Mouse (Mus musculus) stomach, embryonic 14.5 days (tissue): ENCODE data around the gene Gdf3. TPM values are rescaled to one million over a fixed set of nuclear protein-coding genes. Genes with fewer than 3 reads are reported as not detected.

ENCODE experiments used
- ATAC-seq: fragments of 200-750 bp; cut with Nextera tagmentation; 2 replicates; pipeline ENCODE4 v1.8.0; 2017; ENCODE audit warnings: low read depth, moderate TSS enrichment; ENCODE audit not compliant: insufficient number of reproducible peaks, insufficient read depth, low FRiP score
- H3K27ac ChIP-seq: fragments of 300-500 bp; sonication (generic); 2 replicates; pipeline ENCODE4 v1.5.1; 2014; ENCODE audit warnings: mild to moderate bottlenecking, low read length, moderate library complexity, mixed read lengths
- H3K27me3 ChIP-seq: fragments of 300-500 bp; sonication (generic); 2 replicates; pipeline ENCODE4 v1.6.1; 2014; ENCODE audit warnings: low read length, control low read depth, mixed read lengths; ENCODE audit not compliant: control insufficient read depth, insufficient read depth
- H3K36me3 ChIP-seq: fragments of 300-500 bp; sonication (generic); 2 replicates; pipeline ENCODE4 v1.6.1; 2014; ENCODE audit warnings: mild to moderate bottlenecking, control low read depth, low read length, moderate library complexity, mixed read lengths; ENCODE audit not compliant: control insufficient read depth, insufficient read depth
- H3K4me1 ChIP-seq: fragments of 300-500 bp; sonication (generic); 2 replicates; pipeline ENCODE4 v1.6.1; 2014; ENCODE audit warnings: low read length, control low read depth, mixed read lengths; ENCODE audit not compliant: control insufficient read depth, insufficient read depth
- H3K4me2 ChIP-seq: fragments of 300-500 bp; sonication (generic); replicated peaks from 2 replicates; pipeline ENCODE4 v1.6.1; 2014; ENCODE audit warnings: low read depth, low read length, control low read depth
- H3K4me3 ChIP-seq: fragments of 300-500 bp; sonication (generic); 2 replicates; pipeline ENCODE4 v1.5.1; 2014; ENCODE audit warnings: low read depth, low read length, control low read depth
- H3K9ac ChIP-seq: fragments of 300-500 bp; sonication (generic); replicated peaks from 2 replicates; pipeline ENCODE4 v1.6.1; 2014; ENCODE audit warnings: low read depth, mild to moderate bottlenecking, control low read depth, low read length, moderate library complexity, mixed read lengths
- H3K9me3 ChIP-seq: fragments of 300-500 bp; sonication (generic); 2 replicates; pipeline ENCODE4 v1.6.1; 2016; ENCODE audit warnings: low read depth, low read length, control low read depth; ENCODE audit not compliant: control insufficient read depth
- WGBS: fragments of 180-500 bp; shearing (Covaris S2); extraction: QIAGEN DNeasy Blood & Tissue Kit; methylation state at CpG from one replicate; pipeline ENCODE4 v1.1.7; 2014; 5-methylcytosine and 5-hydroxymethylcytosine counted together
- polyA plus RNA-seq: library from polyadenylated mRNA; unstranded; fragments of >200 nt; fragmentation: Nextera tagmentation; extraction: Ambion mirVana; gene quantifications from 2 replicates; pipeline ENCODE4 v1.2.1, GENCODE M21; 2014

Gene Gdf3
- polyA plus RNA-seq, 1 experiment from 2014 or later: not detected

DNA sequence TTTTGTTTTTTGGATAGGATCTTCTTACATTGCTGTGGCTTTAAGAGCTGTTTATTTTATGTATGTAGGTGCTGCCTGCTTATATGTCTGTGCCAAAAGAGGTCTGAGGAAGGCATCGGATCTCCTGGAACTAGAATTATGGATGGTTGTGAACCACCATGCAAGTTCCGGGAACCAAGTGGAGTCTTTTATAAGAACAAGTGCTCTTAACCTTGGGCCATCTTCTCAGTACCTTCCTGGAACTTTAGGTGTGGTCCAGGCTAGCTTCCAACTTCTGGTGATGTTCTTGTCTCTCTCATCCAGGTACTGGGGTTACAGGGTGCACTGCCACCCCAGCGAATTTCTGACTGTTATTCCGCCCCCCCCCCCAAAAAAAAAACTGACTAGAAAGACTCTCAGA is 2.5 kb upstream of the Gdf3 start:
- ATAC-seq: no peak
- Histone ChIP-seq H3K4me2 (no peak overlapping the region), H3K27me3 (no peaks in the 10 kb centered on the region), H3K9ac (no peak overlapping the region), H3K4me3 (no peak overlapping the region), H3K36me3 (no peaks in the 10 kb centered on the region), H3K4me1 (no peaks in the 10 kb centered on the region), H3K9me3 (no peaks in the 10 kb centered on the region), H3K27ac (no peak overlapping the region)
- 82% methylated on average over 4 of the region's 4 CpGs for WGBS

- WGBS: 62% methylated on average over 9 of the region's 9 CpGs
- ATAC-seq: no peak
- Histone ChIP-seq H3K9ac (no peak overlapping the region), H3K4me2 (no peak overlapping the region), H3K4me1 (no peaks in the 10 kb centered on the region), H3K4me3 (no peak overlapping the region), H3K27me3 (no peaks in the 10 kb centered on the region), H3K27ac (no peak overlapping the region), H3K36me3 (no peaks in the 10 kb centered on the region), H3K9me3 (no peaks in the 10 kb centered on the region)
These were observed 534 bp downstream of the Gdf3 start for GRCm38 (mm10) chr6:122609377-122609728.

DNA sequence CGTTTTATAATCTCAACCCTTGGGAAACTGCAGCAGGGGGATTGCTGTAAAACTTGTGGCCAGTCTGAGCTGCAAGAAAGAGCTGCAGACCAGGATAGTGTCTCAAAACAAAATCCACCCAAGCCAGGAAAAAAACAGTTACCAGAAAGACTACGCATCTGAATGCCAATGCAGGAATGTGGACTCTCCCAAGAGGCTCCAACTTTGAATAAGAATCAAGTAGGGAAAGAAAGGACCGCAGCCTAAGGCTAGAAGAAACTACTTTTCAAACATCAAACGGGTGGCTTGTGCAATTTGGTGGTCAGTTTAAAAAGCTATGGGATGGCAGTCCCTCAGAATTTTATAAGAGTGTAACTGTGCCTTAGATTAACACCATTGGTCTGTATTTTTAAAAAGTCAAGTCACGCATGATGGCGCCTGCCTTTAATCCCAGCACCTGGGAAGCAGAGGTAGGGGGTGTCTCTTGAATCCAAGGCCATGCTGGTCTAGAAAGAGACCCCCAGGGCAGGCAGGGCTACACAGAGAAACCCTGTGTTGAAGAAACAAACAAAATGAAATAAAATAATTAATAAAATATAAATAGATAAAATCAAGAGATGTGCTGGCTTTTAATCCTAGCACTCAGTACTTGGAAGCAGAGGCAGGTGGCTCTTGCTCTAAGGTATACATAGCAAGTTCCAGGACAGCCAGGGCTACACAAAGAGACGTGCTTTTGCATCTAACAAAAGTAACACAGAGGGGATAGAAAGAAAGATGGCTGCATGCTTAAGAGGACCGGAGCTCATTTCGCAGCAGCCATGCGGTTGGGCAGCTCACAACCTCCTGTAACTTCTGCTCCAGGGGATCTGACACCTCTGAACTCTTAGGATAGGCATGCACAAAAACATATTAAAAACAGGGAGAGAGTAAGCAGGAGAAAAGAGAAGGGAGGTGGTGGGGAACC is 1.2 kb downstream of the Gdf3 start:
- 78% methylated on average over 10 of the region's 10 CpGs for WGBS
- ATAC-seq: no peak

DNA sequence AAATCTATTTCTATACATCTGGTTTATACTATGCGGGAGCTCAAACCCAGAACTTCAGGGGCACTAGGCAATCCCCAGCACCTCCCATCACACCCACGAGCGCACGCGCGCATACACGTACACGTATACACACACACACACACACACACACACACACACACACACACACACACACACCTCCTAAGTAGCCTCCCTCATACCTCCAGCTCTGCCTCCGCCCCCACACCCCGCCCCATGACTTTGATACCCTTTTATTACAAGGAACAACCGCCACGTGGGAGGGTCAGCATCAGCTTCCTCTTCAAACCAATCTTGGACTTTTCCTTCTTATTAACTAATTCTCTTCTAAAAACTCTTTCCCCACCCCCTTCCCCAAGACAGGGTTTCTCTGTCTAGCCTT is 2.2 kb downstream of the Gdf3 start:
- H3K36me3 ChIP-seq: no peaks in the 10 kb centered on the region
- H3K27ac ChIP-seq: no peak overlapping the region
- no peak overlapping the region for H3K4me3 ChIP-seq
- H3K4me2 ChIP-seq: no peak overlapping the region
- no peaks in the 10 kb centered on the region for H3K27me3 ChIP-seq
- no peak overlapping the region for H3K9ac ChIP-seq
- H3K4me1 ChIP-seq: no peaks in the 10 kb centered on the region
- 89% methylated on average over 12 of the region's 12 CpGs for WGBS
- no peak for ATAC-seq
- no peaks in the 10 kb centered on the region for H3K9me3 ChIP-seq

More for the DNA sequence above, 1.2 kb downstream of the Gdf3 start:
- Histone ChIP-seq H3K27me3 (no peaks in the 10 kb centered on the region), H3K36me3 (no peaks in the 10 kb centered on the region), H3K9ac (no peak overlapping the region), H3K4me2 (no peak overlapping the region), H3K9me3 (no peaks in the 10 kb centered on the region), H3K27ac (no peak overlapping the region), H3K4me1 (no peaks in the 10 kb centered on the region), H3K4me3 (no peak overlapping the region)

DNA sequence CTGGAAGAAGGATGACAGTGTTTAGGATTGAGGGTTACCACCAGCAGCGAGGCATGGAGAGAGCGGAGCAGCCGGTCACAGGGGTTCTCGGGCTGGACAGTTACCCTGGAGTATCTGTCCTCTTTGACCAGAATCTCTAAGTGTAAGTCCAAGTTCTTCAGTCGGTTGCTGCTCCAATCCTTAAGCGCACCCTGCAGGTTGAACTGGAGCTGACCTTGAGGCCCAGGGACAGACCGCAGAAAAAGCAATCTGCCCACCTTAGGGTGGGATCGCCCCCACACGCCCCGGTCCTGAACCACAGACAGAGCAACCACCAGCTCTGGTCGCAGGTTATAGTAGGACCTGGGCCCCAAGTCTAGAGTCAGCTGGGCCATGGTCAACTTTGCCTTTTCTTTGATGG is 3.2 kb downstream of the Gdf3 start:
- WGBS: 93% methylated on average over 11 of the region's 11 CpGs
- no peak for ATAC-seq

GRCm38 (mm10) chr6:122605483-122605882 is 4.4 kb downstream of the Gdf3 start:
- Histone ChIP-seq H3K4me1 (no peaks in the 10 kb centered on the region), H3K9me3 (no peaks in the 10 kb centered on the region), H3K27me3 (no peaks in the 10 kb centered on the region), H3K9ac (no peak overlapping the region), H3K36me3 (no peaks in the 10 kb centered on the region), H3K27ac (no peak overlapping the region), H3K4me3 (no peak overlapping the region), H3K4me2 (no peak overlapping the region)
- 88% methylated on average over 8 of the region's 8 CpGs for WGBS
- no peak for ATAC-seq

More for the DNA sequence above, 3.2 kb downstream of the Gdf3 start:
- H3K4me3 ChIP-seq: no peak overlapping the region
- no peaks in the 10 kb centered on the region for H3K27me3 ChIP-seq
- H3K9ac ChIP-seq: no peak overlapping the region
- no peaks in the 10 kb centered on the region for H3K4me1 ChIP-seq
- H3K9me3 ChIP-seq: no peaks in the 10 kb centered on the region
- H3K27ac ChIP-seq: no peak overlapping the region
- H3K4me2 ChIP-seq: no peak overlapping the region
- no peaks in the 10 kb centered on the region for H3K36me3 ChIP-seq

DNA sequence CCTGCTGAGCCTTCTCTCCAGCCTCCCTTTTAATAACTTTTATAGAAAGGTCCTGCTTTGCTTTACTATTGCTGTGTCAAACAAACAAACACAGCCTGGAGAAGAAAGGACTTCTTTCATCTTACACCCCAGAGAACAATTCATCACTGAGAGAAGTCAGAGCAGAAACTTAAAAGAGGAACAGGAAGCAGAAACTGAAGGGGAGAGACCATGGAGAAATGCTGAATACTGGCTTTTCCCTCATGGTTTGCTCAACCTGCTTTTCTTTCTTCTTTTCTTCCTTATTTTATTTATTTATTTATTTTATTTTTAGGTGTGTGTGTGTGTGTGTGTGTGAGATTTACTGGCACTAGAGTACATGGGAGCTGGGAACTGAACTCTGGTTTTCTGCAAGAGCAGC is 5.6 kb downstream of the Gdf3 start:
- Histone ChIP-seq H3K9me3 (no peaks in the 10 kb centered on the region), H3K27me3 (no peaks in the 10 kb centered on the region), H3K4me2 (no peak overlapping the region), H3K36me3 (no peaks in the 10 kb centered on the region), H3K27ac (no peak overlapping the region), H3K4me3 (no peak overlapping the region), H3K9ac (no peak overlapping the region), H3K4me1 (no peaks in the 10 kb centered on the region)
- no peak for ATAC-seq

DNA sequence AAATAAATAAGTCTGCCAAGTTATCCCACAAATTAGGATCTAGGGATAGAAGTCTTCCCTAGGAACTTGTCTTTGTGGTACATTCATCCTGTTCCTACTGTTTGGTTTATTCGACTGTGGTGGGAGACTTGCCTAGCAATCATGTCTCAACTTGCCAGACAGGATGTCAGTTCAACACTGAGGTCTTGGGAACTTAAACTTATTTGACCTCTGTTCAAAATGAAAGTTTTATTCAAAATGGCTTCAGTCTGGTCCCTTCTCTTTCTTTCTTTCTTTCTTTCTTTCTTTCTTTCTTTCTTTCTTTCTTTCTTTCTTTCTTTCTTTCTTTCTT is 6.9 kb downstream of the Gdf3 start:
- H3K4me1 ChIP-seq: no peaks in the 10 kb centered on the region
- H3K36me3 ChIP-seq: no peaks in the 10 kb centered on the region
- WGBS: 38% methylated on average over 1 of the region's 1 CpGs
- ATAC-seq: no peak
- H3K9me3 ChIP-seq: no peaks in the 10 kb centered on the region
- H3K9ac ChIP-seq: no peak overlapping the region
- H3K27me3 ChIP-seq: no peaks in the 10 kb centered on the region
- peak overlapping the region; percentile 44; the same call in 1 of the 2 replicates for H3K4me3 ChIP-seq
- H3K4me2 ChIP-seq: peak overlapping the region; percentile 60
- no peak overlapping the region; the same call in 1 of the 2 replicates for H3K27ac ChIP-seq
